In genomic region chrX:10911127-10912061, GRCm38 (mm10) we compare ENCODE assay signal across 17 mouse cellular contexts.
A peak's percentile ranks its signal among the peaks of the same experiment; 100 is the strongest.
DNase-seq lines count a peak whose midpoint lies in the region; ATAC-seq and TF ChIP-seq lines count a peak whose summit lies in the region.
"Had no signal": no experiment of that assay in that cellular context is flagged by ENCODE, and none has a peak within 500 bp of the region (broad histone marks: within the 10 kb centered on the region; RNA-seq: fewer than 3 reads in every experiment).

No protein-coding gene starts in this region.

- H3K4me2 ChIP-seq in kidney, embryonic 14.5 days (replicated peaks; ENCODE audit: low read depth, low read length): no peak overlapping the region
- H3K4me2 ChIP-seq: embryonic facial prominence, embryonic 13.5 days; heart, embryonic 13.5 days; hindbrain, embryonic 15.5 days had no signal

- H3K27ac ChIP-seq in kidney, embryonic 14.5 days (ENCODE audit: low read depth, low read length): no peak overlapping the region
- peak overlapping the region; percentile 20; the same call in 1 of the 2 replicates for H3K27ac ChIP-seq in small intestine, adult 2 months (ENCODE audit: insufficient read depth, low read depth, low read length)
- H3K27ac ChIP-seq: embryonic facial prominence, embryonic 13.5 days; heart, embryonic 13.5 days; hindbrain, embryonic 15.5 days; macrophage had no signal

- H3K4me3 ChIP-seq in kidney, embryonic 14.5 days (ENCODE audit: low read length): no peak overlapping the region
- no peak overlapping the region for H3K4me3 ChIP-seq in small intestine, adult 2 months (ENCODE audit: low read depth, low read length)
- H3K4me3 ChIP-seq: embryonic facial prominence, embryonic 13.5 days; heart, embryonic 13.5 days; hindbrain, embryonic 15.5 days had no signal

- WGBS in kidney, embryonic 14.5 days: 81% methylated on average over 14 of the region's 14 CpGs
- 49% methylated on average over 14 of the region's 14 CpGs for WGBS in small intestine, adult 2 months

- no peak for TF ChIP-seq POLR2A in small intestine, adult 2 months (IDR thresholded peaks at IDR 0.05; ENCODE audit: low read depth, low read length)

- 0 out of 2 replicates have a peak, but pooled peaks cover 2% of the 10 kb centered on the region for H3K4me1 ChIP-seq in kidney, embryonic 14.5 days (ENCODE audit: control insufficient read depth, insufficient read depth, low read length)
- H3K4me1 ChIP-seq in small intestine, adult 2 months (ENCODE audit: control insufficient read depth, insufficient read depth, insufficient read length, low read length): peaks cover 9% of the 10 kb centered on the region; the same call in 1 of the 2 replicates
- H3K4me1 ChIP-seq: embryonic facial prominence, embryonic 13.5 days; hindbrain, embryonic 15.5 days had no signal

- TF ChIP-seq CTCF in small intestine, adult 2 months (IDR thresholded peaks at IDR 0.05; ENCODE audit: extremely low read depth, insufficient read length, insufficient replicate concordance, low read depth, low read length): no peak

- no peak overlapping the region for H3K9ac ChIP-seq in kidney, embryonic 14.5 days (ENCODE audit: low read depth, low read length)
- H3K9ac ChIP-seq: embryonic facial prominence, embryonic 13.5 days; heart, embryonic 13.5 days; hindbrain, embryonic 15.5 days had no signal

- no peaks in the 10 kb centered on the region for H3K9me3 ChIP-seq in kidney, embryonic 14.5 days (ENCODE audit: control insufficient read depth, low read length)
- H3K9me3 ChIP-seq: embryonic facial prominence, embryonic 13.5 days; heart, embryonic 13.5 days; hindbrain, embryonic 15.5 days had no signal

- H3K36me3 ChIP-seq in kidney, embryonic 14.5 days (ENCODE audit: control insufficient read depth, insufficient read depth, low read length): no peaks in the 10 kb centered on the region
- H3K36me3 ChIP-seq in small intestine, adult 2 months (ENCODE audit: control insufficient read depth, insufficient read depth, low read length): no peaks in the 10 kb centered on the region
- H3K36me3 ChIP-seq: embryonic facial prominence, embryonic 13.5 days; heart, embryonic 13.5 days; hindbrain, embryonic 15.5 days had no signal

- DNase-seq in cerebellum, adult 9-10 months: peak; percentile 1
- DNase-seq in cerebellum, adult 11 months: no peak
- peak; percentile 24 for DNase-seq in kidney, adult 18-20 months
- peak; percentile 10 for DNase-seq in right cerebral cortex, adult 18-20 months
- DNase-seq in right cerebral cortex, postnatal 10 days (ENCODE audit: low spot score in 2 of 2): no peak
- DNase-seq in adrenal gland, postnatal 10 days: no peak
- DNase-seq: adrenal gland, postnatal 36 days; gastrocnemius, postnatal 36 days; layer of hippocampus, adult 9-11 months; thymus, postnatal 36 days had no signal

- no peaks in the 10 kb centered on the region for H3K27me3 ChIP-seq in kidney, embryonic 14.5 days (ENCODE audit: control insufficient read depth, insufficient read depth, low read length)
- H3K27me3 ChIP-seq in small intestine, adult 2 months (ENCODE audit: control insufficient read depth, insufficient read depth, low read length): no peaks in the 10 kb centered on the region
- H3K27me3 ChIP-seq: heart, embryonic 13.5 days; hindbrain, embryonic 15.5 days had no signal

- no peak for ATAC-seq in kidney, embryonic 14.5 days (ENCODE audit: low FRiP score, low TSS enrichment)
- ATAC-seq: forebrain, embryonic 16.5 days had no signal

Comparison
In these comparisons a context has a peak if more than half of its experiments do, and no peak if none do; other contexts are left out.
1. DNase-seq: peak in cerebellum, adult 9-10 months (single experiment), kidney, adult 18-20 months (single experiment) and right cerebral cortex, adult 18-20 months (single experiment); none in cerebellum, adult 11 months (single experiment), right cerebral cortex, postnatal 10 days (0 of 2) and adrenal gland, postnatal 10 days (single experiment).